Mouse (Mus musculus): ENCODE data around the gene Dnah2.
"Not testable (repeated sequence)": the region's sequence is repeated elsewhere in the genome, so short reads cannot be mapped to it uniquely, and the experiment has no call there.

Dnah2 gene

DNA sequence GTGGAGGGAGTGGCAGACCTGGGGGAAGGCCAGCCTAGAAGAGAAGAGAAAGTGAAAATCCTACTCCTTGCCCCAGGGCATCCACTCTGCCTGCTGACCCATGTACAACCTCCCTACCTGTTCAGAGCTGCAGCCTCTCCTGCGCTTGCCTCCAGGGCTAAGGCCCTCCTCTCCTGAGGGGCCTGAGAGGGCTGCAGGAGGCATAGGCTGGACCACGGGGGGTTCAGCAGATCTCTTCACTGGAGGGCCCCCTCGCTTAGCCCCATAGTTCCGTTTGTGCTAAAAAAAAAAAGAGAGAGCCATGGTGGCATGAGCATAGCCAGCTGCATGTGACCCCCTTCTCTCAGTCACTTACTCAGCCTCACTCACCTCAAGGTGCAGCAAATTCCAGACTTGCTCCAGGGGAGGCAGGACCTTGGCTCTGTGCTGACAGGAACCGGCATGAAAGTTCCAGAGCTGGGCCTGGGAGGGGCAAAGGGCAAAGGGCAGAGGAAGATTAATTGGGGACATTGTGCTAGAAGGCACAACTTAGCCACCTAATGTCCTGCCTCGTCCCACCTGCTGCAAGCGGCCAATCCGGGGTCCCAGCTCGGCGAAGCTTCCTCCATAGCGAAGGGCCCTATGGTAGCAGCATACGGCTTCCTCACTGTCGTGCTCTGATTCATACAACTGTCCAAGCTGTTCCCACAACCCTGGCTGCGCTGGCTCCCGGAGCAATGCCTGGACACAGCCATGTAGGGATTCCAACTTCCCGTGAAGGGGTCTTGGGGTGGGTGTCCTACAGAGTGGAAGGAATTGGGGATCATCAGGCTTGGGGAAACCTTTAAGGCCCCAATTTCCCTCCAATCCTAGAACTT is 141.8 kb downstream of the Dnah2 start:
- no peak for DNase-seq (ENCODE audit: low spot score in 2 of 2)

DNA sequence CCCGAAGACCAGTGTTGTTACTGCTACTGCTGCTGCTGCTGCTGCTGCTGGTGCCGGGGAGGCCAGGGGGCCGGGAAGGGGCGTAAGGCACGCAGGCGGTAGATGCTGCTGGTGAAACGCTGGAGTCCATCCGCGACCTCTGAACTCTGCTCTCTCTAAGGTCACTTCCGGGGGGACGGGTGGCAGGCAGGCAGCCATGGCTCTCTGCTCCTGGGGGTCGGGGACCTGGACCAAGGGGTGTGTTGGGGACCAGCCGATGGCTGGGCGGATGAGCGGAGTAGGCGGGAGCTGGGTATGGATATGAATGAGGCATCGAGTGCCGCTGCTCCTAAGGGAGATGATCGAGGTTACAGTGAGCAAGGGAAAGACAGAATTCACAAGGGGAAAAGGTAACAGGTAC is 142.6 kb downstream of the Dnah2 start:
- no peak for DNase-seq (ENCODE audit: low spot score in 2 of 2)

DNA sequence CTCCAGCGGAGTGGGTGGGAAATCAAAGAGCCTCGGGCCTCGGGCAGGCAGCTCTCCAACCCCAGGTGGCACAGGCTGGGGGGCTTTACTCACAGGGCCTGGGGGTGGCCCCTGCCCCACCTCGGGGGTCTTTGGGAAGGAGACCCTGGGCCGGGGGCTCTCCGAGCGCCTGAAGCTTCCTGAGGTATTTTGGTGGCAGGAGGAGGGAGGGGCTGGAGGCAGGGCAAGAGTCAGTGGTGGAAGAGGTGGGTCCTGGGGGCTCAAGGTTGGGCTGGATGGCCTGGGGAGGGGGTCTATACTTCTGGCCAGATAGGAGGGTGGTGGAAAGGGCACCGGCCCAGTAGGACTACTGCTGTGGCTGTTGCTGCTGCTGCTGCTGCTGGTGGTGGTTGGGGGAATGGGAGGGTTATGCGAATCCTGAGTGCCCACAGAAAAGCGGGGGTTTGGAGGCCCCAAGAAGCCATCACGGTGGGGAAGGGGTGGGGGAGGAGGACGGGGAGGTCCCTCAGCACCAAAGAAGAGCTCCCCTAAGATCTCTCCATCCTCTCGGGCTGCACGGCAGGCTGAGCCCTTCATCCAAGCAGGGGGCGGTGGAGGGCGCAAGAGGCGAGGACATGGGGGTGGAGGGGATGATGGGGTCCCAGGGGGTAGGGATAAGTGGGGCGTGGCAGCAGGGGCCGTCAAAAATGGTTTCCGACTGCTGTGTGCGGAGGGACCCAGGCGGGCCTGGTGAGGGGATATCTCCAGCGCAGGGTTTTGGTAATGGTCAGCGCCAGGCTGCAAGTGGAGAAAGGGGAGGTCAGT is 143.3 kb downstream of the Dnah2 start:
- no peak for DNase-seq (ENCODE audit: low spot score in 2 of 2)

DNA sequence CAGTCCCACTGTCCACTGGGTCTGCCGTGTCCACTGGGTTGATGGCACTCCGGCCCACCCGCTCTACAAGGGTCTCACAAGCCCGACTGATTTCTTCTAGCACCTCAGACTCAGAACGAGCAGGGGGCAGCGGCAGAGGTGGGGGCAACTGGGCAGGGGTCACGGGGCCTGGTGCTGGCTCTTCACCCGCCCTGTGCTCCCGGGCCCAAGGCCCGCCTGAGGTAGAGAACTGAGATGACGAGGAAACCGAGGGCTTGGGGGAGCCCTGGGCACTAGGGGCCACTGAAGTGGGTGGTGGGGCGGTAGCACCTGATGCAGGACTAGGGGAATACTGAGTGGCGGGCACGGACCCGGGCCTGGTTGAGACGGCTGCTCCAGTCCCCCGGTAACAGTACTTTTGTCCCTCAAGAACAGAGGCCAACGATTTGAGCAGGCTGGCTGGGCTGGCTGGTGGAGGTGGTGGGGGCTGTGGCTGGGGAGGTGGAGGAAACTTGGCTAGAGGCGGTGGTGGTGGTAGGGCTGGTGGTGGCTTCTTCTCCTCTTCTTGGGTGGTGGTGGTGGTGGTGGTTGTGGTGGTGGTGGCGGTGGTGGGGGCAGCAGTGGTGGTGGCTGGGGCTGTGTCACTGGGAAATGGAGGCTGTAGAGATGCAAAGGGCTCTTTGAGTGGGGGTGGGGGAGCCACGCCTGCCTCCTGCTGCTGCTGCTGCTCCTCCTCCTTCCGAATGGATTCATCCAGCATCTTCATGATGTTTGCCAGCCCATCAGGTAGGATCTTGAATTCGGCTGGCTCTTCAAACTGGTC is 144.1 kb downstream of the Dnah2 start:
- no peak for DNase-seq (ENCODE audit: low spot score in 2 of 2)

DNA sequence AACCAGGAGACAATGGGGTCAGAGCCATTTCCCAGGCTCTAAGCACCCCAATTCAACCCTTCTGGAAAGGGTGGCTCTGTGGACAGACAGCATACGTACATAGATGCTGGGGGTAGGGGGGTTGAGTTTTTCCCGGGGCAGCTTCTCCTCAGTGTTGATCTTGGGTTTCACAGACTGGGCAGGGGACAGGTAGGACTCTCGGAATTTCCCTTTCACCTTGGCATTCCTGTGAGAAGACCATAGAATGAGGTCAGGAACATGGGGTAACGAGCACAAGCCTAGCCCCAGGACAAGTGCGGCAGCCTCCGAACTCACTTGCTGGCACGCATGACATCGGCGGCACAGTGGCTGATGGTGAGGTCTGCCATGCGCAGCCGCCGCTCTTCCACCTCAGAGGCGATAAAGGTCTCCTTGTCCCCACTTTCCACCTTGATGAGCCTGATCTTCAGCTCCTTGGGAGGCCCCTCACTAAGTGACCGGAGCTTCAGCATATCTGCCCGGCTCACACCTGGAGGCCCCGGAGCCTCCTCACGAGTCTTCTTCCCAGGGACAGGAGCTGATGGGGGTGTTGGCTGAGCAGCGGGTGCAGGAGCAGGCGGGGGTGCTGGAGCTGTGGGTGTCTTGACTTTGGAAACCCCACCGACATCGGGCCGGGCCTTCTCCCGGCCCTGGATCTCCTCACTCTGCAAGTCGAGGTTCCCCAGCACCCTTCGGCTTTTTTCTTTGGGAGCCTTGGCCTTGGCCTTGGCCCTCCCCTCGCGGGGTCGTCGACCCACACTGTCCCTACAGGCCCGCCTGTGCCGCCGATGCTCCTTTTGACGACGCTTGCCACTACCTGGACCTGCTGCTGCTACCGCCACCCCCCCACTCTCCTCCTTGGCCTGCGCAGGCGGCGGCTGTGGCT is 145.0 kb downstream of the Dnah2 start:
- no peak for DNase-seq (ENCODE audit: low spot score in 2 of 2)

DNA sequence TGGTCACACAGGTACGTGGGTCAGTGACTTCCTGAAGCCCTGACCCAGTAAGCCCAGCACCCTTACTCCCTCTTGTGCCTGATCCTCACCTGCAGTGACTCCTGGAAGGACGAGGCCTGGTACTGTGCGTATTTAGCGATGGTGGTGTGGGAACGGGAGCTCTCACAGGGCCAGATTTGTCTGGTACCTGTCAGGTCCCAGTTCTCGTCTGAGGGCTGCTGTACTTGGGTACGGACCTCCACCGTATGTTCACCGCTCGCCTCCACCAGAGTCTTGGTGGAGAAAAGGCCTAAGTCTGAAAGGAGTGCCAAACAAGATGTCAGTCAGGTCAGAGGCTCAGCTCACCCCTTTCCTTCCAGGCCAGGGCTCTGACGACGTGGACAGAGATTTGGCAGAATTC is 146.9 kb downstream of the Dnah2 start:
- DNase-seq (ENCODE audit: low spot score in 2 of 2): no peak

DNA sequence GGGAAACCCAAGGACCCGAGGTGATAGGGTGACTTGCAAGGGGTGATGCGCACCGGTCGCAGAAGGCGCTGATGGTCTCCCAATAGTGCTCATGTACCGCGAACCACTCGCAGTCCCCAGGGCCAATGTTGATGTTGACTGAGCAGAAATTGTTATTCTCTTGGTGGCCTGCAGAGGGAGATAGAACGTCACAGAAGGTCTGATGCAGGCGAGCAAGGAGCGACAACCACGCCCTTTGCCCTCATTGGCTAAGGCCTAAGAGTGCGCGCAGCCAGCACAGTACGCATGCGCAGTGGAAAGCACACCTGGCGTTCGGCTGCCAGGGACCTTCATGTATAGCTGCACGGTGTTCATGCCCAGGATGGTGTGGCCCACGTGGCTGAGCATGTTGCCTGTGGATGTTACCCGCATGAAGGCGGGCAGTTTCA is 147.7 kb downstream of the Dnah2 start:
- DNase-seq (ENCODE audit: low spot score in 2 of 2): peak; percentile 84

DNA sequence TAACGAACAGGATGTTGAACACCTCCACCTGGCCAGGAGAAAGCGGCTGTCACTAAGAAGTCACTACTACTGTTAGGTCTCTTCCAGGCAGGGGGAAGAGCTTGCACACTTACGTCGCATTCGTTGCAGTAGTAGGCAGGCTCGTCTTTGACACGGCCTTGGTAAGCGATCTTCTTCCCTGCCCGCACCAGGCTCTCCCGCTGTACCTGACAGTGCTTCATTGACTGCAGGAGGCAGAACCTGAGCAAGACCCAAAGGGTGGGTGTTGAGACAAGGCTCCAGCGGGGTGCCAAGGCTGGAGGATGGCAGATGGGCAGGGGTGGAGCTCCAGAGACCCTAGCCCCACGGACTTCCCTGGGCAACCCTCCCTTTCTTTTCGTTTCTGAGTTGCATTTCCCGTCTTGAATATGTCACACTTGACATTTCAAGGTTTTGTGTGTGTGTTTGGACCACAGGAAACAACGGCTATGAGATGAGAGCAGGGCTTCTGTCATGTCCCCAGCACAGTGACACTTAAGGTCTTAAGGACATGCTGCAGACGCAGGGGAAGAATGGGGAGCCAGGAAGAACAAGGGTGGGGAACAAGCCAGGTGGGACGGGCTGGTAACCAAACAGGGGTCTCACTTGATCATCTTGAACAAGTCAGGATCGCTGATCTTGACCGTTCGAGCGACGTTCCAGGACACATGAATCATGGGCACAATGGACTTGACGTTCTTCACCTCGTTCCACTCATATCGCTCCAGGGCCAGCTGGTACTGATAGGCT is 148.6 kb downstream of the Dnah2 start:
- no peak for DNase-seq (ENCODE audit: low spot score in 2 of 2)

DNA sequence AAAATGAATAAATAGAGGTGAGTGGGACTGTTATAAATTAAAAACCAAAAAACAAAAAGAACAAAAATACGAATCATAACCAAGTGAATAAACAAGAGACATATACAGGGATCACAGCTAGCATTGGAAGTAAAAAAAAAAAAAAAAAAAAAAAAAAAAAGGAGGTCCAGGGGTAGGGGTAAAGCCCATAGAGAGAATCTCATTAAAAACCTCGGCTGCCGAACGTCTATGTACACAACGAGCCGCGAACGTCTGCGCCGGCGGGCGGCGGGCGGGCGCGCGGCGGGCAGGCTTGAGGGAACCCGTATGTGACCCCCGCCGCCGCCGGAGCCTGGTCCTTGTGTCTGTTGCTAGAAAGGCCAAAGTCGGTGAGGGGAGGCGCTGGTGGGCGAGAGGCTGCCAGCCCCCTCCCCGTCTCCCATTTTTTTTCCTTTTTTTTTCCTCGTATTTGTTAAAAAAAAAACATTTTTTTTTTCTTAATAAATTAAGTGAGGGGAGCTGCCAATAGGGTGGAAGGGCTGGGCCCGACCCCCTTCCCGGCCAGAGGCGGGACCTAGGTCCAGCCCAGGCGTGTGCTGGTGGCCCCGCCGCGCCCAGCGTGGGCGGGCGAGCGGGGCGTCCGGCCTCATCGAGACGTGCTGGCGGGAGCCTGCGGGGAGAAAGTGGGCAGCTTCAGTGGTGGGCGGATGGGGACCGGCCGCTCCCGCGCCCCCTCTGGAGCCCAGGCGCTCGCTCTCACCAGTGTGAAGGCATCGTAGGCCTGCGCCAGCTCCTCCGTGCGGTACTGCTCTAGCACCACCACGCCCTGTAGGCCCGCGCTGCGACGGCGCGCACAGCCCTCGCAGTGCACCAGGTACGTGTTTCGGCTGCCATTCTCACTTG is 149.5 kb downstream of the Dnah2 start:
- DNase-seq (ENCODE audit: low spot score in 2 of 2): no peak

DNA sequence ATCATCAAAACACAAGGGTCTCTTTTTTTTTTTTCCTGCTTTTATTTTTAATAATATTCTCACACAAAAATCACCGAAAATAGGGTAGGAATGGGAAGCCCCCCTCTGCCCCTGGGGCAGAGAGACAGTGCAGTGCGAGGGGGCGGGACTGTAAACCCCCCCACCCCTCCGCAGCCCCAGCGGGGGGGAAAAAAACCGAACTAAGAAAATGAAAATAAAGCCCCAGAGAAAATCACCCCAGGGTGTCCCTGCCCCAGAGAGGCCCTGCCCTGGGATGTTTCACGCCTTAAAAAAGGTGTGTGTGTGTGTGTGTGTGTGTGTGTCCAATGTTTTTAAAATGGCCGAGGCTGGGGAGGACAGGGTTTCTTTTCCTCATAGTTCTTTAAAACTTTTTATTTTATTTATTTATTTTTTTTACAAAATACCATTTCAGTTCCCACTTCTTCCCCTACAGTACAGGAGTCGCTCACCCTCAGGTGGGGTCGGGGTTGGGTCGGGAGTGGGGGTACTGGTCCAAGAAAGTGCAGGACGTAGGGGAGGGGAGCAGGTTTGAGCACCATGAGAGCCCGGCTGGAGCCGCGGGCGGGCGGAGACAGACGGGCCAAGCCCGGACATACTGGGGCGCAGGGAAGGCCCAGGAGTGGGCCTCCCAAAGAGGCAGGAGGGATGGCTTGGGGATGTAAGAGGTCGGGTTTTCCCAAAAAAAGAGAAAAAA is 150.3 kb downstream of the Dnah2 start:
- no peak for DNase-seq (ENCODE audit: low spot score in 2 of 2)

DNA sequence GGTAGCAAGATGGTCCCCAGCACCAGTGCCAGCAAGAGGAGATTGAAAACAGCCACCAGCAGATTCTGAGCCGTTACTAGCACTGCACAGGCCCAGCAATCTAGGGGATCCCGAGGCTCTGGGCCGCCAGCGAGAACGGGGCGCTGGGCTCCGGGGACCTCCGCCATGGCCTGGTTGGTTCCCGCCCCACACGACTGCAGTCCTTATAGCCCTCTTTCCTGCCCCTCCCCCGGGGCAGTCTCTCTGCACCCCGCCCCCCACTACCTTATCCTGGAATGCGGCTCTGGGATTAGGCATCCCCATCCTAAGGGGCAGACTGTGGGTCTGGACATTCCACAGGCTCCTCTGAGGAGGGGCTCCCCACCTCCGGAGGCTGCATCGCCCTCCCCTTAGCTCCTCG is 150.9 kb downstream of the Dnah2 start, which contains the start of gene Tmem88:
Gene Tmem88 (minus strand): TSS at position 176 of the 400 bp plus-strand sequence.
- DNase-seq (ENCODE audit: low spot score in 2 of 2): peak in 1 of 2 experiments; percentile 39

DNA sequence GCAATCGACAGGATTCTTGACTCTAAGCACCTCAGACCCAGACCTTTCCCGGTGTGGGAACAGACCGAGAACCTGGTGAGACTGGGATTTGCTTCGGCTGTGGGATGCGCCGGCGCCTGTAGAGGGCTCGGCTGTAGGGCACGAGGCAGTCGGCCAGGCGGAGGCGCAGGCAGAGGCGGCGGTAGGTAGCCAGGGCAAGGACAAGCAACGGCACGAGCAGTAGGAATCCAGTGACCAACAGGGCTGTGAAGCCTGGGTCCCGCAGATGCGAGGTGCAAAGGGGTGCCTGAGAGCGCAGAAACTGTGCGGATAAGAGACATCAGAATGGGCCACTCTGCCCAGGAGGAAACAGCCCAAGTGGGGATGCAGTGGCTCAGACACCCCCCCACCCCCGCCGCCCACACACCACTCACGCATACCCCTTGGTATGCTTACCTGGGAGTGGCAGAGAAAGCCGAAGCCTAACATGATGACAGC is 151.3 kb downstream of the Dnah2 start:
- DNase-seq (ENCODE audit: low spot score in 2 of 2): no peak

DNA sequence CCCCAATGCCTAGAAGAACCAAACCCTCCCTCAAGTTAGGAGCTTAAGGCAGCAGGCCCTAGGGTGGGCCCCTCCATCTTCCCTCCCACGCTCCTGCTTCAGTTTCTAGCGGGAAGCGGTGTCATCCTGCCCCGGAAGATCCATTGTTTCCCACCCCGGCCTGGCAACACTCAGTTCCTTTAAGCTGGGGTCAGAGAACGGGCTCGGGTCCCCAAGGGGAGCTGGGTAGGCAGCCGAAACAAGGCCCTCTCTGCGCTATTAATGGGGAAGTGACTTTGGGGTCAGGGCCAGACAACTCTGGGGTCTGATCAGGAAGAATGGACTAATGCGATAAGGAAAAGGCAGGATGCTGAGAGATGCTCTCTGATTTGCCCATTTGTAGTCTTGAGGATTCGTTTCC is 152.1 kb downstream of the Dnah2 start:
- peak in 1 of 2 experiments; percentile 41 for DNase-seq (ENCODE audit: low spot score in 2 of 2)

DNA sequence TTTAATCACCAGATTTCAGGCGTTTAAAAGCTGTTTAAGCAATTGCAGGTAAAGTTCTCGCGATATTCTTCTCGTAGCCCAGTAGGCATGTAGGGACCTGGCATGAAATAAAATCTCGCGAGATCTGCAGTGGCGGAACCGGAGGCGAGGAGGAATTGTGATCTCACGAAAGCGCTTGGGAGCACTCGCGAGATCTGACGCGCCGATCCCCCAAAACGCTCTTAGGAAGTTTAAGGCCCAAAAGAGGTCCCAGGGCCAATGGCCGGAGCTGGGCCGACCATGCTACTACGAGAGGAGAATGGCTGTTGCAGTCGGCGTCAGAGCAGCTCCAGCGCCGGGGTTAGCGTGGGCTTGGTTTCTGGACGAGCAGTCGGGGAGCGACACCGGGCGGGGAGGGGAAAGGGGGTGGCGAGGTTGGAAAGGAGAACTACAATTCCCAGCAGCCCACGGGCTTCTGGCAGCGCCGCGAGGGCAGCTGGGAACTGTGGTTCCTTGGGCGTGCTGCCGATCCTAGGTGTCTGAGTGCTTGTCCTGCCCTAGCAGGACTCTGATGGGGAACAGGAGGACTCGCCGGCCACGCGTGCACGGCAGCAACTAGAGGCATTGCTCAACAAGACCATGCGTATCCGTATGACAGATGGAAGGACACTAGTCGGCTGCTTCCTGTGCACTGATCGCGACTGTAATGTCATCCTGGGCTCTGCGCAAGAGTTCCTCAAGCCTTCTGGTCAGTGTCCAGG is 153.1 kb downstream of the Dnah2 start:
- peak; percentile 96 to 97 for DNase-seq (ENCODE audit: low spot score in 2 of 2)

DNA sequence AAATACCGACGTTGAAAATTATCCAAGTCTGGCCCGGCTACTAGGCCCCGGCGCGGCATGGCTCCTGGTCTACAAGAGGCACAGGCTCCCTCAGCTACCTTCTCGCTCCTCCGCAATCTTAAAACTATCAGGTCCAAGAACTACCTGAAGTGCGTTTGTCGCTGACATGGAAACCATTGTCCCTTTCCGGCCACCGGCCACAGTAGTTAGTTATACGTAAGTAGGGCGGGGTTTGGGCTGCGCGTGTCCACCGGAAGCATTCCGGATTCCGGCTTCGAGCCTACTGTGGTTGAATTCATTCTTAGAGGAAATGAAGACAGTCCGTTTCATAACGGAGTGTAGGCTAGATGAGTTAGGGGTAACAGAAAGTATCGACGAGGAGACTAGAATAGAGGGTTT is 153.7 kb downstream of the Dnah2 start, which contains the start of the genes Naa38 and Cyb5d1:
Gene Naa38 (plus strand): TSS at position 253 of the 399 bp plus-strand sequence.
Gene Cyb5d1 (minus strand): TSS at position 397 of the 399 bp plus-strand sequence.
- peak; percentile 83 to 85 for DNase-seq (ENCODE audit: low spot score in 2 of 2)

DNA sequence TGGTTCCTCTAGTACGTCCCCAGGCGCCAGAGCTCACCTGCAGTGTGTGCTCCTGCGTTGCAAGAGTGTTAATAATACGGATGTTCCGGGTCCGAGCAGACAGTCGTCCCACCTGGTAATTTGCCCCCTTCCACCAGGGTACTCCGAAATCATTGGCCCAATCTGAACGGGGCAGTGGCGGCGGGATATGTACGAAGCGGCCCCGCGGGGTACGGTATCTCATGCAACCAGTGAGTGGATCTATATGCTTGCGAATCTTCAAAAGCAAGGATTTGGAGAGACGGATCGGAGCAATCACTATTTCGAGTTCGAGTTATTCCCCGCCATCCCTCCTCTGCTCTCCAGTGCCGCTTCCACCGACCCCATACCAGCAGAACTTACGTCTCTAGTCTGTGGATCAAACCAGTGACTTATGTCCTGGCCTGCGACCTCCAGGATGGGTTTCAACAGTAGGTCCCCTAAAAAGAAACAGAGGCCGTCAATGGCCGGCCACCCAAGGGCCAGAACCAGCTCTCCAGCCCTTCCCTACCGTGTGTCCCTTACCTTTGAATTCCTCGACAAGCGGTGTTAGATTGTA is 154.2 kb downstream of the Dnah2 start:
- DNase-seq (ENCODE audit: low spot score in 2 of 2): not testable (repeated sequence)
